Mouse (Mus musculus) forebrain, embryonic 14.5 days (tissue): ENCODE measurements around the gene Lyz1. TPM values are rescaled to one million over a fixed set of nuclear protein-coding genes. Genes with fewer than 3 reads are reported as not detected.
"Not testable (repeated sequence)": the region's sequence is repeated elsewhere in the genome, so short reads cannot be mapped to it uniquely, and the experiment has no call there.

Experiments used
- ATAC-seq: fragments of 200-750 bp; cut with Nextera tagmentation; 2 replicates; pipeline ENCODE4 v1.8.0; 2017; ENCODE audit warnings: mild to moderate bottlenecking, moderate library complexity
- DNase-seq: peaks from one replicate; pipeline ENCODE4 v3.0.0-alpha.2; 2015; ENCODE audit warnings: low spot score
- H3K27ac ChIP-seq: fragments of 300-500 bp; sonication (generic); 2 replicates; pipeline ENCODE4 v1.5.1; 2014; ENCODE audit warnings: low read depth, mild to moderate bottlenecking, control low read depth, low read length, moderate library complexity
- H3K27me3 ChIP-seq: fragments of 300-500 bp; sonication (generic); replicated peaks from 2 replicates; pipeline ENCODE4 v1.6.1; 2014; ENCODE audit warnings: low read length, control low read depth, mixed read lengths; ENCODE audit not compliant: control insufficient read depth, insufficient read depth
- H3K36me3 ChIP-seq: fragments of 300-500 bp; sonication (generic); 2 replicates; pipeline ENCODE4 v1.6.1; 2014; ENCODE audit warnings: low read length, control low read depth; ENCODE audit not compliant: control insufficient read depth, insufficient read depth
- H3K4me1 ChIP-seq: fragments of 300-500 bp; sonication (generic); 2 replicates; pipeline ENCODE4 v1.6.1; 2014; ENCODE audit warnings: antibody characterized with exemption, low read length, control low read depth; ENCODE audit not compliant: control insufficient read depth, insufficient read depth
- H3K4me2 ChIP-seq: fragments of 300-500 bp; sonication (generic); 2 replicates; pipeline ENCODE4 v1.6.1; 2014; ENCODE audit warnings: mild to moderate bottlenecking, control low read depth, low read length
- H3K4me3 ChIP-seq: fragments of 300-500 bp; sonication (generic); 2 replicates; pipeline ENCODE4 v1.5.1; 2014; ENCODE audit warnings: low read depth, low read length, control low read depth
- H3K9ac ChIP-seq: fragments of 300-500 bp; sonication (generic); 2 replicates; pipeline ENCODE4 v1.6.1; 2014; ENCODE audit warnings: mild to moderate bottlenecking, low read length, control low read depth, moderate library complexity
- H3K9me3 ChIP-seq: fragments of 300-500 bp; sonication (generic); replicated peaks from 2 replicates; pipeline ENCODE4 v1.6.1; 2016; ENCODE audit warnings: low read length, control low read depth, mixed read lengths; ENCODE audit not compliant: control insufficient read depth
- WGBS: fragments of 180-500 bp; shearing (Covaris S2); extraction: QIAGEN DNeasy Blood & Tissue Kit; methylation state at CpG from one replicate; pipeline ENCODE4 v1.1.7; 2014; 5-methylcytosine and 5-hydroxymethylcytosine counted together
- polyA plus RNA-seq: library from polyadenylated mRNA; unstranded; fragments of >200 nt; fragmentation: Nextera tagmentation; extraction: Ambion mirVana; gene quantifications from 2 replicates; pipeline ENCODE4 v1.2.1, GENCODE M21; 2014

The Lyz1 gene
- polyA plus RNA-seq, 1 experiment from 2014 or later: not detected

DNA sequence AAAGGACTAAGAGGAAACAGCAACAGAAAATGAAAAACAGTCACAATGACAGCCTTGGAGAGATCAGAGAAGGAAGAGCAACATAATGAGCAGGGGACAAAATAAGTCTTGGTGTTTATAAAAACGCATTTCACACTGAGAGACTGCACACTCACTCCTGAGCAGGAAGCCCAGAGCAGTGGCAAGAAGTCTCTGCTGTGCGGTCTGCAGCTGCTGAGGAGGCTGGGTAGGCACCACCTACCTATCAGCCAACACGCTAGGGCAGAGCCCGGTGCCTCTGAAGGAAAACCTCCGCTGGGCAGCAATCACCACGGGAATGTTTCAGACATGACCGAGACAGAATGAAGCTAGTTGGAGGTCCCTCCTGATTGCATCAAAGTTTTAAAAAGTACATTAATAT lies 18.0 kb downstream of the Lyz1 start:
- not testable (repeated sequence) for H3K9me3 ChIP-seq, H3K27ac ChIP-seq, H3K36me3 ChIP-seq, ATAC-seq, H3K9ac ChIP-seq, H3K27me3 ChIP-seq, H3K4me1 ChIP-seq, H3K4me3 ChIP-seq, H3K4me2 ChIP-seq, DNase-seq
- WGBS: 97% methylated on average over 3 of the region's 7 CpGs

GRCm38 (mm10) chr10:117272023-117272422 lies 20.6 kb downstream of the Lyz1 start:
- peak; percentile 27 for DNase-seq
- Histone ChIP-seq H3K27me3 (no peaks in the 10 kb centered on the region), H3K36me3 (no peaks in the 10 kb centered on the region), H3K4me1 (no peaks in the 10 kb centered on the region), H3K9me3 (no peaks in the 10 kb centered on the region), H3K9ac (no peak overlapping the region), H3K4me3 (no peak overlapping the region), H3K27ac (no peak overlapping the region), H3K4me2 (no peak overlapping the region)
- ATAC-seq: no peak

DNA sequence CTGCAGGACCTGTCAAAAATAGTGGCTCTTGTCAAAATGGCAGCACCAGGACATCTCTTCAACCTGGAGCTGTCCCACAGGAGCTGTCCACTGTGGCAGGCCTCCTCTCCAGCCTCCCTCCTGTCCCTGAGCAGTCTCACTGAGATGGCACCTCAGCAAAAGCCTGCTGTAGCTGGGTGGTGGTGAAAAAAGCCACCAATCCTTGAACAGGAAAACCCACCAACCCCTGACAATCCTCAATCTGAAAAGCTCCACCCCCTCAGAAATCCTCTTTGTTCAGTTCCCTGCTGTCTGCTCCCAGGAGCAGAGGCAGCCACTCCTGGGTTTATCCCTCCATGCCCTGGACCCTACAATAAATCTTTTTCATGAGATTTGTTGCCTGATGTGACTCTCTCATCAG lies 32.8 kb downstream of the Lyz1 start:
- Histone ChIP-seq H3K36me3 (no peaks in the 10 kb centered on the region), H3K27me3 (no peaks in the 10 kb centered on the region), H3K4me2 (no peak overlapping the region), H3K4me3 (no peak overlapping the region), H3K9me3 (no peaks in the 10 kb centered on the region), H3K27ac (no peak overlapping the region), H3K4me1 (no peaks in the 10 kb centered on the region), H3K9ac (no peak overlapping the region)
- 0 out of 2 replicates have a peak, but pooled peaks have one; percentile 29 for ATAC-seq
- DNase-seq: peak; percentile 14

DNA sequence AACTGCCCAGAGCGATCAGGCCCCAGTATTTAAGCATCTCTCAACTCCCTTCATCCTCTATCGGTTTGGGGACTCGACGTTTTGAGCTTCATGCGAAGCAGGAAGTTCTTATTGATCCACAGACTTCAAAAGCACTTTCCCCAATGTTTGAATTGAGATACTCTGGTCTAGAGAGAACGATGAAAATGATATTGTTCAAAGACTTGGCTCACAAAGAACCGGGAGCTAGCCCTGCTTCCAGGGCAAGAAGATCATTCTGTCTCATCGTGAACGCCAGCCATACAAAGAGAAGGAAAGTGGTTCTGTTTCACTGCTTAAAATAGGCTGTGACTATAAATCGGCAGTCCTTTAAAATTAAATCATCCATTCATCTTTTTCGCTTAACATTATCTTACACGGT lies 54.1 kb downstream of the Lyz1 start, which contains the start of gene 9530003J23Rik:
9530003J23Rik (minus strand) TSS at position 101 of the 400 bp plus-strand sequence.
- H3K9ac ChIP-seq: no peak within 1 kb of the TSS
- DNase-seq (no peak), ATAC-seq (no peak)
- H3K27ac ChIP-seq: no peak within 1 kb of the TSS
- no peak within 1 kb of the TSS for H3K4me3 ChIP-seq
- H3K4me2 ChIP-seq: no peak within 1 kb of the TSS
- H3K9me3 ChIP-seq: no peaks in the 10 kb centered on the region
- WGBS: 92% methylated on average over 12 of the region's 12 CpGs
- H3K27me3 ChIP-seq: no peaks in the 10 kb centered on the region
- H3K36me3 ChIP-seq: no peaks in the 10 kb centered on the region
- H3K4me1 ChIP-seq: no peaks in the 10 kb centered on the region

Other genes with a start within 250 kb of the Lyz1 start
- gene Lrrc10, start 247.5 kb downstream of the Lyz1 start, polyA plus RNA-seq: not detected in 2 replicates
- 315 and 330 TPM in 2 replicates for gene Cct2, start 229.1 kb downstream of the Lyz1 start, polyA plus RNA-seq
- gene Frs2, start 144.3 kb downstream of the Lyz1 start, polyA plus RNA-seq: 27.2 and 28.5 TPM in 2 replicates
- gene Yeats4, start 68.4 kb downstream of the Lyz1 start, polyA plus RNA-seq: 128 and 143 TPM in 2 replicates
- gene 9530003J23Rik, start 54.2 kb downstream of the Lyz1 start, polyA plus RNA-seq: not detected in 2 replicates
- 18.6 and 24.1 TPM in 2 replicates for gene Lyz2, start 10.5 kb downstream of the Lyz1 start, polyA plus RNA-seq
- 188 and 232 TPM in 2 replicates for gene Cpsf6, start 87.1 kb upstream of the Lyz1 start, polyA plus RNA-seq